Mouse (Mus musculus) megakaryocyte progenitor cell, adult 5-6 weeks (primary cell): Measurements from ENCODE around the gene Lrrc56. TPM values are rescaled to one million over a fixed set of nuclear protein-coding genes. Genes with fewer than 3 reads are reported as not detected.
"Not testable (repeated sequence)": the region's sequence is repeated elsewhere in the genome, so short reads cannot be mapped to it uniquely, and the experiment has no call there.

Experiments used
- ATAC-seq: replicated peaks from 2 replicates; pipeline ENCODE4 v1.8.0; 2016; ENCODE audit warnings: mild to moderate bottlenecking, moderate TSS enrichment, inconsistent platforms; ENCODE audit not compliant: poor library complexity
- total RNA-seq, 2 experiments: library from RNA; stranded (forward) in 1 of 2; stranded (reverse) in 1 of 2; fragments of 157-497, 149-512 nt in 1 of 2; fragments of 200-1000 nt in 1 of 2; gene quantifications; 2 replicates each; pipeline versions ENCODE4 v1.2.3 to v1.2.4; 2015 to 2017

The Lrrc56 gene
- total RNA-seq, 2 experiments from 2014 or later: 0.50 to 0.84 TPM

GRCm38 (mm10) chr7:141215880-141216733 lies 22.1 kb downstream of the Lrrc56 start:
- ATAC-seq: peak; percentile 34

GRCm38 (mm10) chr7:141216894-141217293 lies 22.9 kb downstream of the Lrrc56 start:
- ATAC-seq: no peak

GRCm38 (mm10) chr7:141217343-141218013 lies 23.5 kb downstream of the Lrrc56 start:
- ATAC-seq: no peak

GRCm38 (mm10) chr7:141218141-141218540 lies 24.2 kb downstream of the Lrrc56 start:
- ATAC-seq: no peak

- no peak for ATAC-seq
Measured at GRCm38 (mm10) chr7:141218557-141219133, 24.7 kb downstream of the Lrrc56 start.

- no peak for ATAC-seq
Measured at GRCm38 (mm10) chr7:141219558-141220099, 25.7 kb downstream of the Lrrc56 start.

- no peak for ATAC-seq
Measured at GRCm38 (mm10) chr7:141220377-141220776, 26.4 kb downstream of the Lrrc56 start.

GRCm38 (mm10) chr7:141221249-141222125 lies 27.5 kb downstream of the Lrrc56 start:
- ATAC-seq: peak; percentile 93

- ATAC-seq: no peak
Measured at GRCm38 (mm10) chr7:141222126-141222467, 28.1 kb downstream of the Lrrc56 start.

- ATAC-seq: no peak
Measured at GRCm38 (mm10) chr7:141222696-141223215, 28.8 kb downstream of the Lrrc56 start.

- no peak for ATAC-seq
Measured at GRCm38 (mm10) chr7:141226535-141226934, 32.6 kb downstream of the Lrrc56 start.

- ATAC-seq: peak; percentile 1; the same call in 1 of the 2 replicates
Measured at GRCm38 (mm10) chr7:141227796-141228195, 33.8 kb downstream of the Lrrc56 start.

GRCm38 (mm10) chr7:141228279-141229067 lies 34.5 kb downstream of the Lrrc56 start, which contains the start of gene Phrf1:
Phrf1 (plus strand) TSS chr7:141228784.
- peak; percentile 98 for ATAC-seq

GRCm38 (mm10) chr7:141229702-141230101 lies 35.7 kb downstream of the Lrrc56 start:
- no peak for ATAC-seq

GRCm38 (mm10) chr7:141230570-141230969 lies 36.6 kb downstream of the Lrrc56 start:
- ATAC-seq: no peak

- no peak for ATAC-seq
Measured at GRCm38 (mm10) chr7:141231111-141231510, 37.2 kb downstream of the Lrrc56 start.

GRCm38 (mm10) chr7:141231551-141231950 lies 37.6 kb downstream of the Lrrc56 start:
- no peak for ATAC-seq

- not testable (repeated sequence) for ATAC-seq
Measured at GRCm38 (mm10) chr7:141250486-141250885, 56.5 kb downstream of the Lrrc56 start.

- no peak for ATAC-seq
Measured at GRCm38 (mm10) chr7:141256159-141256558, 62.2 kb downstream of the Lrrc56 start.
